Mouse (Mus musculus) left cerebral cortex, postnatal 14 days (tissue): ENCODE measurements around the gene Cgn. TPM values are rescaled to one million over a fixed set of nuclear protein-coding genes. Genes with fewer than 3 reads are reported as not detected.
A peak's percentile ranks its signal among the peaks of the same experiment; 100 is the strongest.
"Not testable (repeated sequence)": the region's sequence is repeated elsewhere in the genome, so short reads cannot be mapped to it uniquely, and the experiment has no call there.

Source experiments
- DNase-seq, 2 experiments: peaks; one replicate each; pipeline ENCODE4 v3.0.0; 2021 to 2022; ENCODE audit warnings: low spot score in 2 of 2, mixed read lengths in 1 of 2
- intact Hi-C: fragments of 180-260 bp; cut with DNase I; formaldehyde crosslinking; loops from one replicate; pipeline ENCODE4 v1.15.1; 2025
- total RNA-seq, 2 experiments: library from RNA; stranded (reverse); gene quantifications; 2 replicates each; pipeline ENCODE4 v1.2.3; 2021

Gene Cgn
- total RNA-seq, 2 experiments from 2014 or later: 3.9 to 4.5 TPM

DNA sequence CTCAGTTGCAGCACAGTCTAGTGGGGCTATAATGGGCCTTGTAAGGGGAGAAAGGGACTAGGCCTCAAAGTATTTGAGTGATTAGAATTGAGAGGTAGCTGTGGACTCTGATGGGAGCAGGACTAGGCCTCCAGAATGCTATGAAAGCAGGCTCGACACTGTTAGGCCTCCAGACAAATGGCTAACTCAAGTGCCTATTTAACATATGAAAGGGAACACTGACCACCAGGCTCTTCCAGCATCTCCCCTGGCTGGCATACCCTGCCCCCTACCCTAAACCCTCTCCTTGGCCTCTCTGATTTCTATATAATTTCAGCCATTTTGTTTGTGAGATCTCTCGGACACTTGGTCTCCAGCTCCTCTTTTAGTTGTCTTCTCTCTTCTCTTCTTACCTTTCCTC lies 8.1 kb upstream of the Cgn start:
- no peak for DNase-seq
- intact Hi-C loops: no loop called here

DNA sequence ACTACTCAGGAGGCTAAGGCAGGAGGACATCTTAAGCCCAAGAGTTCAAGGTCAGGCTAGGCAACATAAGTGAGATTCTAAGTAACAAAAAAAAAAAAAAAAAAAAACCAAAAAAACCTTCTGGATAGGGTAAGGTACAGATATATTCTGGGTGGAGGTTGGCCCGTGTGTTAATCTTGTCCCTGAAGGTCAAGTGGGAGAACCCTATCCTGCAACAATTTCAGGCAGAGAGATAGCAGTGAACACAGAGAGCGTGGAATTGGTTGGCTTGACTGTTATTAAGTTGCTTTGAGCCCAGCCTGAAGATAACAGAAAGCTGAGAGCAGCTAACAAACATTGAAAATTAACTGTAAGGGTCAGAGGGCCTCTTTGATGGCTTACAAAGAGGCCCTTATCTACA lies 7.4 kb upstream of the Cgn start:
- no peak for DNase-seq
- intact Hi-C loops: no loop called here

DNA sequence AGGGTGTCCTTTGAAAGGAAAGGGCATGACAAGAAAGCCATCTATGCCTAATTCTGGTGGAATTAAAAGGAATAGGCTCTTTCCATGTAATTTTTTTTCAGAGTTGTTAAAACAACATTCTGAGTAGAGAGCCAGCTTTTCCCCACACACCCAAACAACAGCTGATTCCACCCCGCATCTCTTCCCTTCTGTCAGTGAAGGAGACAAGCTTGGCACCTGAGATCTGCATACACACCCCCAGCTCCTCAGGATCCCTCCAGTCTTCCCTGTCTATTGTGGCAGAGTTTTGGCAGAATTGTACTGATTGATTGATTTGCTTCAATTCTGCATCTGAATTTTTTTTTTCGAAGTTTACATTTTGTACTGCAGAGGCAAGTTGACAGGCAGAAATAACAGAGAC lies 6.0 kb upstream of the Cgn start:
- intact Hi-C loops: no loop called here

DNA sequence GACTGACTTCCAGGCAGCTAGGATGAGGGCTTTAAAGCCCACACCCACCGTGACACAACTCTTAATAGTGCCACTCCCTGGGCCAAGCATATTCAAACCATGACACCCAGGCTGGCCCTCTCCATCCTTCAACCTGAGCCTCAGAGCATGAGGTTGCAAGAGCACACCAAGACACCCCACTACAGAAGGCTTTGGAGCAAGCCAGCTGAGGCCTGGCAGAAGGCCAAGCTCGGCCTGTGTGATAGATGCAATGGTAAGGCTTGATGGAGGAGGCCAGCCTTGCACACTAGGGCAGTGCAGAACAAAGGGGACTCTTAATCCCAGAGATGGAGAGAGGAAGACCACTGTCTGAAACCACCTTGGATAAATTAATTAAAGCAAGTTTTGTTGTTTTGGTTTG lies 3.2 kb upstream of the Cgn start:
- intact Hi-C loops: loop anchor here (5.0 kb wide), 1 partner anchor 48 kb away; the partner anchor contains the start of gene Pogz
- DNase-seq: no peak

More for the DNA sequence above, 6.0 kb upstream of the Cgn start:
- DNase-seq: no peak

DNA sequence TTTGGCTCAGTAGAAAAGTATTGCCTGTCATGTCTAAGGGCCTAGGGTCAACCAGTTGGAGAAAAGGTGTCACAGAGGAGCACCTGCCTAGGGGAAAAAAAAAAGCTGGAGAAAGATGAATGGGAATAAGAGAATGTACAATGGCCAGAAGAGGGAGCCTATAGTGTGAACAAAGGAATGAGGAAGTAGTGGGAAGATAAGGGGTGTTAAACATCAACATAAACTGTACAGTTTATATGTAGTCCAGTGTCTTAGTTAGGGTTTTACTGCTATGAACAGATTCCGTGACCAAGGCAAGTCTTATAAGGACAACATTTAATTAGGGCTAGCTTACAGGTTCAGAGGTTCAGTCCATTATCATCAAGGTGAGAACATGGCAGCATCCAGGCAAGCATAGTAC lies 2.8 kb upstream of the Cgn start:
- no peak for DNase-seq
- intact Hi-C loops: loop anchor here (5.0 kb wide), 1 partner anchor 48 kb away; the partner anchor contains the start of gene Pogz

DNA sequence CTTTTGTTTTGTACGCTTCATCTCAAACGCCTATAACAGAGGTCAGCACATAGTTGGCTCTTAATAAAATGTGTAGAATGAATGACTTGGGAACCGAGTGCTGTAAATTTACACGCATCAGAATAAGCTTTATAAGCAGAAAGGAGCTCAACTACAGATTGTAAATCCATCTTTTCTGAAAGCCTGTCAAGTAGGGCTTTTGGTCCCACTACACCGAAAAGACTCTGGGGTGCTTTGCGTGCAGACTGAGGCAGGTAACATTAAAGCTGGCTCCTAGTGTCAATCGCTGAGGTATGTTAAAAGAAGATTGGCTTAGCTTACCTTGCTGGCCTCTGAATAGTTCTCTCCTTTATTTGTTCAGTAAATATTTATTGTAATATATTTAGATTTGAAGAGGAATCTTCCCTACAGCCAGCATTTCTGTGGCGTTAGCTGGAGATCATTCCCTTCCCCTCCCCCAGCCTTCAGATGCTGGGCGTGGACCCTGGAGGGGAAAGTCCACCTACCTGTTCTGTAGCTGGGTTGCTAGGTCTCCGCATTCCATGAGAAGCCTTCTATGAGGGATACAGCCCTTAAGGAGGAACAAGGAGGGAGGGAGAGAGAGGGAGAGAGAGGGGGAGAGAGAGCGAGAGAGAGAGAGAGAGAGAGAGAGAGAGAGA lies 959 bp upstream of the Cgn start:
- intact Hi-C loops: loop anchor here (5.0 kb wide), 1 partner anchor 50 kb away; the partner anchor contains the start of gene Pogz
- peak in 1 of 2 experiments; percentile 17 for DNase-seq

DNA sequence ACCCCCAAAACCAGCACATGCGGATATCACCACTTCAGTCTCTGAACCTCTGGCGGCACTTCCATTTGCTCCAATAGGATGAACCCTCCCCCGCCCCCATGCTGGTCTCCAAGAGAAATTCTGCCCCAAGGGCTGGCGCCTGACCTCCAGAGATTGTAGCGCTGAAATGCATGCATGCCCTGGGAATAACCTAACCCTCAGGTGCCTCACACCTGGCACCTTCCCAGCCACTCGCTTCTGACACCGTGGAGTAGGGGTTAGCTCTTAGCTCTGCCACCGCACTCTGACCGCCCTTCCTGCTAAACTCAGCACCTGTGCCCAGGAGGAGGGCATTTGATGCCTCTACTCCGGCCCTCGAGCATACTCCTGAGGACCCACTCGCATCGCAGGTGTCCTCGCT lies 334 bp downstream of the Cgn start:
- intact Hi-C loops: loop anchor here (5.0 kb wide), 1 partner anchor 51 kb away; the partner anchor contains the start of gene Pogz
- DNase-seq: no peak

DNA sequence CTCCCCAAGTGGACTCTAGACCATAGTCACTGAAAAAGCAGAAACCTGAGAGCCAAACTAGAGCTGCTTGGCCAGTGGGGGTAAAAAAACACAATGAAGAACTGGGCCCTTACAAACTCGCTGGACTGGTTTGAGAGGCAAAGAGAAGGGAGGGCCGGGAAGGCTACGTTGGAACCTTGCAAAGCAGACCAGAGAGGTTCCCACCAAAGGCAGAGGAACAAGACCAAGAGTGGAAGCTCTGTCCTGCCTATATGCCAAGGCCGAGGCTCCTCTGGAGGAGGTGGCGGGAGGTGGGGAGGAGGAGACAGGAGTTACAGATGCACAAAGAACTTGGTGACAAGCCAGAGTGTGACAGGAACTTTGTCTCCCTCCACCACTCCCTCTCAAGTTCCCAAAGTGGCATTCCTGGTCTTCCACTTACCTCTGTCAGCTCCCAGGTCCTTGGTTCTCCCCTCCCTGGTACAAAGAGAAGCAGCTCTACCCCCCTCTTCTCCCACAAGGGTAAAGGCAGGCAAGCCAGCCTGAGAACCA lies 2.1 kb downstream of the Cgn start:
- no peak for DNase-seq
- intact Hi-C loops: no loop called here

DNA sequence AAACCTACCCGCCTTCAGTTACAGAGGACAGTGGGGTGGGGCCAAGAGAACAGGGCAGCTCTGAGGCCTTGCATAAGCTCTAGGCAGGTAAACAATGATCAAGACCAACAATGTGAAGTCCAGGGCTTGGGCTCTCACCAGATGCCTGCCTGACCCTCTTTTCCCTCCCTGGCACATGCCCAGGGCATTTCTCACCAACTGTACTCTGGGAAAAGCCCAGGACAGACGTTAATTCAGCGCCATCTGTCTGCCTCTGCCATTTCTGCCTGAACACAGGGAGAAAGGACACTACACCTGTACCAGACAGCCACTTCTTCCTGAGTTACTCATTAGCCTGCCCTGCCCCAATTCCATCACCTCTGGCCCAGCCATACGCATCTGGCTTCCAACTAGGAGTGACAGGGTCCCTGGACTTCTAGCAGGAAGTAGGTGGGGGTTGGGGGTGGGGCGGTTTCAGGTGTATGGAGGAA lies 2.8 kb downstream of the Cgn start:
- no peak for DNase-seq
- intact Hi-C loops: no loop called here

DNA sequence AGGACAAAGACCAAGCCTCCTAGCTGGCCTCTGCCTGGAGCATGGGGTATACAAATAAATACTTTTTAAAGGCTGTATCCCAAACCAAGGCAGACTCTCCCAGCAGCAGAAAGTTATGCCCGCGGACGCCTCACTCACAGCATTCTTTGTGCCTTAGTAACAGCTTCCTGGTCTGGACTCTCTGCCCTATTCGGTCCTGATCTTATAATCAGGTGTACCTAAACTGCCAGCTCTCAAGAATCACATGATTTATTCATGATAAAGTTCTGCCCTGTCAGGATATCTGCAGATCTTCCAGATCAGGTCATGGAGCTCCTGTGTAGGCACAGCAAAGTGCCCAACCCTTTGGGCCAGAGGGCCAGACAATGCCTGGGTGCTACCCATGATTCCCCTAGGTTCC lies 3.4 kb downstream of the Cgn start:
- intact Hi-C loops: no loop called here
- DNase-seq: no peak

DNA sequence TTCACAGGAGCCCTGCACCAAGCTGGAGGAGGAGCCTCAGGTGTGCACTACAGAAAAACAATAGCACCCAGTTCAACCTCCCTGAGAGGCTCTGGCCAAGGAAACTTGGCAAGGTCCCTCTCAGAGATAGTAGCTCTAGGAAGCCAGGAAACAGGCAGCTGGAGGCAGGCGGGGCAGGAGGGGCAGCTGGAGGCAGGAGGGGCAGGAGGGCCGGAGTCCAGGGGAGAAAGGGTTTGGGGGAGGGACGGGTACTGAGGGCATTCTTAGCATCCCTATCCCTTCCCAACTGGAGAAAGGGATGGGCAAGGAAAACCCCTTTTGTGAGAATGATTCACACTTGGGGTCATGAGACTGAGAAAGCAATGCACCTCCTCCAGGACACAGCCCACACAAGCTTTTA lies 4.9 kb downstream of the Cgn start:
- no peak for DNase-seq
- intact Hi-C loops: no loop called here

DNA sequence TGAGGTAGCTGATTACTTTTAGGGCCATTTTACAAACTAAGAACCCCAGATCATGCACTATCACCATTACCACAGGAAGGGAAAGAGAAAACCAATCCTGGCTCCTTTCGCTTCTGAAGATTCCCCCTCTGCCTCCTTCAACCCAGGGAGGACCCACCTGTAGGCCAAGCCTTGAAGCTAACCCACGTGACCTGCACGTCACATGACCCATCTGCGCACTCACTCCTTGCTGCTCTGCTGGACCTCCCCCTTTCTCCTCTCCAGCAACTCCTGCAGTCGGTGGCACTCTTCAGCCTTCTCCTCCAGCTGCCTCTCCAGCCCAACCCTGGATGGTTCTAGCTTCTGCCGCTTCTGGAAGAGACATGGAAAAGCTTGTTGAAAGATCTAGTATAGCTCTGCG lies 10.4 kb downstream of the Cgn start:
- no peak for DNase-seq

DNA sequence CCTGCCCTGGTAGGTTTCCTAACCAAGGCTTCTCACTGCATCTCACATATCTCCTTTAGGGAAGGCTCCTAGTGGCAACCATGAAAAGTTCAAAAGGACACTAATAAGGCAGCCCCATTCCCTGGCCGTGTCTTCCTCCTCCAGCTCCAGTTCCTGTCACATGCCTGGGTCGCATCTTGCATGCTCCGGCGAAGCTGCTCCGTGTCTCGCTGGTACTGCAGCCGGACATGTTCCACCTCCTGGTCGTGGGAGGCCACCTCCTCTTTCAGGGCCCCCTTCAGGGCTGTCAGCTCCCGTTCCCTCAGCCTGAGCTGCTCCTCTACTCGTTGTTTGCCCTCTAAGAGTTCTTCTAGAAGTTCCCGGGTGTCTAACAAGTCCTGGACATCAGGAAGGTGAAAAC lies 12.3 kb downstream of the Cgn start:
- intact Hi-C loops: no loop called here
- peak in 1 of 2 experiments; percentile 8 for DNase-seq

More for the DNA sequence above, 10.4 kb downstream of the Cgn start:
- intact Hi-C loops: no loop called here

DNA sequence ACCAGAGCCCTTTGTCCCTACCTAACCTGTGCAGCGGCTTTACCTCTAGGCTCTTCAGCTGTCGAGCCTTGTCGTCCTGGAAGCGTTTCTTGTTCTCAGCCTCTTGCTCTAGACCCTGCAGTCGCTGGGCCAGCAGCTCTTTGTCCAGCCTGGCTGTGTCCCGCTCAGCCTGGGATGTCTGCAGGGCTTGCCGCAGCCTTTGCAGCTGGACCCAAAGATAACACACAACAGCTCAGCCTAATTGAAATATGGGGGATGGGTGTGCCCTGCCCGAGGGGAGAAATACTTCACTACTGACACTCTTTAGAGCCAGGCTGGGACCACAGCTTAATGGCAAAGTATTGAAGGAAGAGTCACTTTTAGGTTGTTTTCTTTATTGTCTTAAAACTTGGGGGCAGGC lies 20.8 kb downstream of the Cgn start:
- DNase-seq, intact Hi-C loops: not testable (repeated sequence)

DNA sequence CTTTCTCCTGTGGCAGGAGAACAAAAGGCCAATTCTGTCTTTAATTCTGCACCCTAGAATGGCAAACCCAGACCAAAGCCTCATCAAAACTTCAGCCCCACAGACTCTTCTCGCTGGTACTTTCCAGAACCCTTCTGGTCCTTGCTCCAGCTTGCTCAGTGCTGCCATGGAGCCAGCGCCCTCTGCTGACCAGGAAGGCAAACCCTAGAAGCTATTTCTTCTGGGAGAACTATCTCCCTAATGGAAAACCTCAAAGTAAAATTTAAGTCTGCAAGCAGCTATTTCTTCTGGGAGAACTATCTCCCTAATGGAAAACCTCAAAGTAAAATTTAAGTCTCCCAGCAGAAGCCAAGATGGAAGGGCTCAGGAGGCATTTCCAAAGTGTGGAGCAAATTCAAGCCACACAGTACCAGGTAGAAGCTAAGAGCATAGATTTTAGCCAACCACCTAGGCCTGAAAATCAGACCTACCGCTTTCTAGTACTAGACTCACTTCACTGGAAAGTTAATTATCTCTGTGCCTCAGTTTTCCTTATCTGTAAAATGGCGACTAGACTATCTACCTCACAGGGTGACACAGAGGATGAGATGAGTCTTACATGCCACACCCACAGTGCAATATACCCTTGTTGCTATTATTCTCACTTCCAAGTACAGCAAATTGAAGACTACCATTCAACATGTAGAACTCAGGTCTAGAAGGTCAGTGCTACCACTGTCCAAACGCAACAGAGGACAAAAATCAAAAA lies 21.6 kb downstream of the Cgn start:
- DNase-seq, intact Hi-C loops: not testable (repeated sequence)

DNA sequence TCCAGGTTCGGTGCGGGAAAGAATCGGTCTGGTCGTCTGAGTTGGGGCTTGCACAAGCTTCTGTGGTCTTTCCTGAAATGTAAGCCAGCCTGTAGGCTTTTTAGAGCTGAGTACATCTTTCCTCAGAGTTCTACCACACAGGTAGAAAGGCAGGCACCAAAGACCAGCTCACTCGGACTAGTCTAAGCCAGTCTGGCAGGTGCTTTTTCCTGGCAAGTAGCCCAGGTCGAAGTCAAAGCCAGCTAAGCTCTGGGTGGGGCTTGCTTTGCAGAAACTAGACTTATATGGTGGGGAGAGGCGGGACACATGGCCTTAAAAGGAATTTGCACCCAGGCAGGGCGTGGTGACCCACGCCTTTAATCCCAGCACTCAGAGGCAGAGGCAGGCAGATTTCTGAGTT lies 27.9 kb downstream of the Cgn start:
- DNase-seq, intact Hi-C loops: not testable (repeated sequence)

DNA sequence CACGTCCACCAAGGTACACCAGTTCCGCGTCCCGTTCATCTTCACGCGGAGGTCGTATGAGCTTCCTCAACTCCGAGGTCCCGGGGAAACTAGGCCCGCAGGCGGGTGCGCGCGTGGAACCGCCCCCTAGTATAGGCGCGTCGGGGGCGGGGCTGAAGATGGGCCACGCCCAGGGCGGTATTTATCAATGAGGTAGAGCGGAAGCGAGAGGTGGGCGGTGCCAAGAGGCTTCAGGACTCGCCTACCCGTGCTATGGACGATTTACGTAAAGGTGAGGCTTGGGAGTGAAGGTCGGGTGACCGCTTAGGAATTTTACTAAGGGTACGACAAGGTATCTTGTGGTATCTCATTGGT lies 28.3 kb downstream of the Cgn start:
- intact Hi-C loops: not testable (repeated sequence)
- peak in 1 of 2 experiments; percentile 14 for DNase-seq

DNA sequence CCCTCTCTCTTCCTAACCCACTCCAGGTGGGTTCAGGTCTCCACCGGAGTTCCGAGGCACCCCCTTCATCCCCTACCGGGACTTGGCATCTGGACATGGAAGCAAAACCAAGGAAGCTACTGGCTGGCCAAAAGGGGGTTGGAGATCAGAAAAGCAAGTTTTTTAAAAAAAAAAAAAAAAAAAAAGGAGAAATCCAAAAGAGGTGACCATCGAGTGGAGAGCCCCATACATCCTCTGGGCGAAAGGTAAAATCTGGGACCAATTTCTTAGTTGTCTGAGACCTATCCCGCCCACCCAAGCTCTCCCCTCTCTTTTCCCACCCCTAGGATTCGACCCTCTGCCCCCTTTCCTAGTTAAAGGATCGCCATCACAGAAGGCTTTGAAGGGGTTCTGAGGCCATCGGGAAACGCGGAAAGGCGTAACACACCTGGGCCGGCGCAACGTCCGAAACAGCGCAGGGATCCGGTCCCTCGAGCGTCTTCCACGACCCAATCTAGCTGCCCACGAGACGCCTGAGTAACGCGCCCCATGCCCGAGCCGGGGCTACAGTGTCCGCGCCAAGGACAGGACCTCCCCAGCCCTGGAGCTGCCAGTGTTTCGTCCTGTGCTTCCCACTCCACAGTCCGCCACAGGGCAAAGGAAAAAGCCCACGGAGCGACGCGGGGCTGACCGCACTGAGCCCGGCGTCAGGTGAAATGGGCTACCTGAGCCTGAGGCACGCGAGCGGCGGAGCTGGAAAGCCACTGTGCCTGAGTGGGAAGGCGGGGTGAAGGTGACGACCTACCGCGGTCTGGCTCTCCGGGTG lies 28.8 kb downstream of the Cgn start:
- intact Hi-C loops, DNase-seq: not testable (repeated sequence)

DNA sequence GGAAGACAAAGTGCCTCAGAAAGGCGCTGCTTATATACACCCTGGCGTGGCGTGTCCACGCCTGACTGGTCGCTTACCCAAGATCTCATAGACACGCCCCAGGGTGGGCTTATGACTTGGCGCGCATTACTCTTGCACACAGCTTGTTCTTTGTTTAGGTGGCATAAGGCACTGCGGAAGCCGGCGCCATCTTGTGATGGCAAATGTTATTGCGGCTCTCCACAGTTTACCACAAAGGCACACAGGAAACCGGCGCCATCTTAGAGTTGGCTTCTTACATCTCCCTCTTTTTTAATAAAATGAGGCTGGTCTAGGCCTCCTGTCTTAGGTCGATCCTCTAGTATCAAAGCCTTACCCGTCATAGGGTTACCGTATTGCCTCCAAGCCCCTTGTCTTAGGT lies 40.6 kb downstream of the Cgn start:
- DNase-seq: no peak
- intact Hi-C loops: no loop called here

DNA sequence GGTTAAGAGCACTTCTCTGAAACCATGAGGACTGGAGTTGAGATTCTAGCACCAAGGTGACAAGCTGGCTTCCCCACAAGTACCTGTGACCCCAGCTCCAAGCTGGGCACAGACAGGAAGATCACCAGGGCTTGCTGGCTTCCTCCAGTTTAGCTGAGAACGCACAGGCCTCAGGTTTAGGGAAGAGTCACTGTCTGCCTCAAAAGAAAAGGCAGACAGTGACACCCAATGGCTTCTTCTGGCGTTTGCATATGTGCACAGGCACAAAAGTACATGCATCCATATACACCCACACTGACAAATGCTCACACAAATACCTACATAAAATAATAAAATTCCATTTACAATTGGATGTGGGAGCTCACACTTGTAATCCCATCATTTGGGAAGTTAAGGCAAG lies 62.7 kb downstream of the Cgn start:
- intact Hi-C loops: not testable (repeated sequence)
- DNase-seq: peak; percentile 8 to 24
